Mouse (Mus musculus): Measurements from ENCODE around the gene Arntl2.

- no peak for TF ChIP-seq HCFC1 (IDR thresholded peaks at IDR 0.05; ENCODE audit: borderline replicate concordance, insufficient read depth, low read length)
- TF ChIP-seq CHD2 (IDR thresholded peaks at IDR 0.05; ENCODE audit: low read depth, low read length), result no peak
- no peak for TF ChIP-seq ZC3H11A (IDR thresholded peaks at IDR 0.05; ENCODE audit: borderline replicate concordance, low read depth, low read length)
- no peak for TF ChIP-seq ZNF384 (IDR thresholded peaks at IDR 0.05; ENCODE audit: low read depth, low read length)
- no peak for TF ChIP-seq MAFK (IDR thresholded peaks at IDR 0.05; ENCODE audit: insufficient read depth, low read depth, low read length)
Observed at GRCm38 (mm10) chr6:146857386-146857785, 61.5 kb downstream of the Arntl2 start.
